Mouse (Mus musculus): Measurements from ENCODE around the gene Akirin1. TPM values are rescaled to one million over a fixed set of nuclear protein-coding genes. Genes with fewer than 3 reads are reported as not detected.

Akirin1 gene
- 91.2 and 93.4 TPM in 2 replicates for polyA plus RNA-seq (2015; fragmentation: Nextera tagmentation; extraction: Ambion mirVana)

GRCm38 (mm10) chr4:123750152-123750651 is at the start of gene Akirin1:
Gene Akirin1 (minus strand): TSS chr4:123750345.
- peak within 1 kb of the TSS; percentile 95 for H3K27ac ChIP-seq
- 0 out of 2 replicates have a peak, but pooled peaks cover 3% of the 10 kb centered on the region for H3K27me3 ChIP-seq
- no peaks in the 10 kb centered on the region for H3K9me3 ChIP-seq
- peak within 1 kb of the TSS; percentile 99 for H3K4me3 ChIP-seq (replicated peaks)
- H3K9ac ChIP-seq (replicated peaks): peak within 1 kb of the TSS; percentile 93
- peak within 1 kb of the TSS; percentile 75 for H3K4me2 ChIP-seq (replicated peaks)
- no peaks in the 10 kb centered on the region for H3K36me3 ChIP-seq
- ATAC-seq: peak; percentile 98
- H3K4me1 ChIP-seq (replicated peaks): peaks cover 34% of the 10 kb centered on the region
- WGBS: 0% methylated on average over 29 of the region's 46 CpGs

- Histone ChIP-seq H3K27me3 (no peaks in the 10 kb centered on the region), H3K27ac (peak overlapping the region; percentile 68), H3K4me3 (replicated peaks) (no peak overlapping the region), H3K9ac (replicated peaks) (no peak overlapping the region), H3K36me3 (no peaks in the 10 kb centered on the region), H3K4me2 (replicated peaks) (no peak overlapping the region), H3K4me1 (replicated peaks) (peaks cover 15% of the 10 kb centered on the region), H3K9me3 (no peaks in the 10 kb centered on the region)
- peak; percentile 88 for ATAC-seq
- 27% methylated on average over 7 of the region's 7 CpGs for WGBS
Measured at GRCm38 (mm10) chr4:123797856-123798255, 47.7 kb upstream of the Akirin1 start.

- Histone ChIP-seq H3K4me2 (replicated peaks) (no peak overlapping the region), H3K9ac (replicated peaks) (no peak overlapping the region), H3K36me3 (no peaks in the 10 kb centered on the region), H3K4me3 (replicated peaks) (no peak overlapping the region), H3K27me3 (no peaks in the 10 kb centered on the region), H3K27ac (peak overlapping the region; percentile 68), H3K4me1 (replicated peaks) (peaks cover 15% of the 10 kb centered on the region), H3K9me3 (no peaks in the 10 kb centered on the region)
- ATAC-seq: no peak
- WGBS: 81% methylated on average over 3 of the region's 3 CpGs
Measured at GRCm38 (mm10) chr4:123797403-123797802, 47.3 kb upstream of the Akirin1 start.

- Histone ChIP-seq H3K27ac (no peak overlapping the region), H3K4me3 (replicated peaks) (no peak overlapping the region), H3K9ac (replicated peaks) (no peak overlapping the region), H3K27me3 (no peaks in the 10 kb centered on the region), H3K4me2 (replicated peaks) (no peak overlapping the region), H3K4me1 (replicated peaks) (peaks cover 15% of the 10 kb centered on the region), H3K36me3 (no peaks in the 10 kb centered on the region), H3K9me3 (no peaks in the 10 kb centered on the region)
- no peak for ATAC-seq
- WGBS: 79% methylated on average over 2 of the region's 2 CpGs
Measured at GRCm38 (mm10) chr4:123795057-123795456, 44.9 kb upstream of the Akirin1 start.

GRCm38 (mm10) chr4:123793136-123793535 is 43.0 kb upstream of the Akirin1 start:
- no peak for ATAC-seq
- Histone ChIP-seq H3K4me2 (replicated peaks) (no peak overlapping the region), H3K4me3 (replicated peaks) (no peak overlapping the region), H3K27me3 (no peaks in the 10 kb centered on the region), H3K9ac (replicated peaks) (no peak overlapping the region), H3K36me3 (no peaks in the 10 kb centered on the region), H3K9me3 (no peaks in the 10 kb centered on the region), H3K27ac (no peak overlapping the region), H3K4me1 (replicated peaks) (peaks cover 13% of the 10 kb centered on the region)
- 93% methylated on average over 6 of the region's 6 CpGs for WGBS

- no peak for ATAC-seq
- Histone ChIP-seq H3K4me1 (replicated peaks) (peaks cover 10% of the 10 kb centered on the region), H3K36me3 (no peaks in the 10 kb centered on the region), H3K9me3 (no peaks in the 10 kb centered on the region), H3K27me3 (no peaks in the 10 kb centered on the region), H3K4me3 (replicated peaks) (no peak overlapping the region), H3K9ac (replicated peaks) (no peak overlapping the region), H3K4me2 (replicated peaks) (no peak overlapping the region), H3K27ac (no peak overlapping the region)
- WGBS: 90% methylated on average over 2 of the region's 2 CpGs
Measured at GRCm38 (mm10) chr4:123792666-123793065, 42.5 kb upstream of the Akirin1 start.

GRCm38 (mm10) chr4:123787191-123787985 is 37.2 kb upstream of the Akirin1 start, which contains the start of gene Rhbdl2:
Gene Rhbdl2 (plus strand): TSS chr4:123787874.
- ATAC-seq: peak; percentile 84
- H3K4me1 ChIP-seq (replicated peaks): peaks cover 4% of the 10 kb centered on the region; the same call in 1 of the 2 replicates
- peak within 1 kb of the TSS; percentile 18 for H3K4me2 ChIP-seq (replicated peaks)
- no peaks in the 10 kb centered on the region for H3K9me3 ChIP-seq
- no peaks in the 10 kb centered on the region for H3K27me3 ChIP-seq
- 33% methylated on average over 12 of the region's 12 CpGs for WGBS
- no peak within 1 kb of the TSS for H3K27ac ChIP-seq
- no peak within 1 kb of the TSS for H3K9ac ChIP-seq (replicated peaks)
- no peak within 1 kb of the TSS for H3K4me3 ChIP-seq (replicated peaks)
- no peaks in the 10 kb centered on the region for H3K36me3 ChIP-seq

GRCm38 (mm10) chr4:123768234-123768633 is 18.1 kb upstream of the Akirin1 start:
- Histone ChIP-seq H3K36me3 (no peaks in the 10 kb centered on the region), H3K27me3 (no peaks in the 10 kb centered on the region), H3K27ac (no peak overlapping the region), H3K4me2 (replicated peaks) (no peak overlapping the region), H3K9ac (replicated peaks) (no peak overlapping the region), H3K4me3 (replicated peaks) (no peak overlapping the region), H3K4me1 (replicated peaks) (no peaks in the 10 kb centered on the region), H3K9me3 (no peaks in the 10 kb centered on the region)
- ATAC-seq: no peak
- WGBS: 73% methylated on average over 4 of the region's 4 CpGs

GRCm38 (mm10) chr4:123767807-123768206 is 17.7 kb upstream of the Akirin1 start:
- no peak overlapping the region for H3K4me3 ChIP-seq (replicated peaks)
- no peaks in the 10 kb centered on the region for H3K36me3 ChIP-seq
- 86% methylated on average over 3 of the region's 3 CpGs for WGBS
- ATAC-seq: no peak
- no peaks in the 10 kb centered on the region for H3K4me1 ChIP-seq (replicated peaks)
- no peak overlapping the region for H3K9ac ChIP-seq (replicated peaks)
- no peaks in the 10 kb centered on the region for H3K27me3 ChIP-seq
- no peak overlapping the region for H3K27ac ChIP-seq
- H3K4me2 ChIP-seq (replicated peaks): no peak overlapping the region
- no peaks in the 10 kb centered on the region for H3K9me3 ChIP-seq

GRCm38 (mm10) chr4:123765071-123765470 is 14.9 kb upstream of the Akirin1 start:
- Histone ChIP-seq H3K4me3 (replicated peaks) (no peak overlapping the region), H3K4me1 (replicated peaks) (no peaks in the 10 kb centered on the region), H3K27ac (no peak overlapping the region), H3K9me3 (no peaks in the 10 kb centered on the region), H3K4me2 (replicated peaks) (no peak overlapping the region), H3K36me3 (no peaks in the 10 kb centered on the region), H3K27me3 (no peaks in the 10 kb centered on the region), H3K9ac (replicated peaks) (no peak overlapping the region)
- WGBS: 81% methylated on average over 6 of the region's 6 CpGs
- no peak for ATAC-seq

- Histone ChIP-seq H3K4me2 (replicated peaks) (no peak overlapping the region), H3K9ac (replicated peaks) (no peak overlapping the region), H3K4me3 (replicated peaks) (no peak overlapping the region), H3K27ac (no peak overlapping the region), H3K27me3 (no peaks in the 10 kb centered on the region), H3K9me3 (no peaks in the 10 kb centered on the region), H3K36me3 (no peaks in the 10 kb centered on the region), H3K4me1 (replicated peaks) (no peaks in the 10 kb centered on the region)
- ATAC-seq: no peak
- 52% methylated on average over 4 of the region's 4 CpGs for WGBS
Measured at GRCm38 (mm10) chr4:123758306-123758705, 8.2 kb upstream of the Akirin1 start.

GRCm38 (mm10) chr4:123750707-123751312 is 665 bp upstream of the Akirin1 start:
- ATAC-seq: no peak
- 0 out of 2 replicates have a peak, but pooled peaks cover 3% of the 10 kb centered on the region for H3K27me3 ChIP-seq
- peak overlapping the region; percentile 99 for H3K4me3 ChIP-seq (replicated peaks)
- H3K9ac ChIP-seq (replicated peaks): peak overlapping the region; percentile 42
- 0% methylated on average over 8 of the region's 8 CpGs for WGBS
- no peaks in the 10 kb centered on the region for H3K9me3 ChIP-seq
- H3K4me1 ChIP-seq (replicated peaks): peaks cover 31% of the 10 kb centered on the region
- H3K4me2 ChIP-seq (replicated peaks): peak overlapping the region; percentile 58
- H3K36me3 ChIP-seq: no peaks in the 10 kb centered on the region
- peak overlapping the region; percentile 56 for H3K27ac ChIP-seq
